Mouse (Mus musculus): ENCODE data around the gene Mup4.
"Not testable (repeated sequence)": the region's sequence is repeated elsewhere in the genome, so short reads cannot be mapped to it uniquely, and the experiment has no call there.

Mup4 gene

GRCm38 (mm10) chr4:59960610-59961009, at the start of gene Mup4:
TSS of gene Mup4 (minus strand) at chr4:59960710.
- no peak for DNase-seq

- DNase-seq, result not testable (repeated sequence)
Measured at GRCm38 (mm10) chr4:59997894-59998293, 37.4 kb upstream of the Mup4 start.

GRCm38 (mm10) chr4:59963405-59964344, 3.2 kb upstream of the Mup4 start, which contains the start of gene Mup6:
TSS of gene Mup6 (plus strand) at chr4:59964294.
- DNase-seq, result no peak

- DNase-seq, result no peak
Measured at GRCm38 (mm10) chr4:59937543-59937942, 23.0 kb downstream of the Mup4 start.

- peak; percentile 32 for DNase-seq
Measured at GRCm38 (mm10) chr4:59932505-59933281, 27.8 kb downstream of the Mup4 start.

DNA sequence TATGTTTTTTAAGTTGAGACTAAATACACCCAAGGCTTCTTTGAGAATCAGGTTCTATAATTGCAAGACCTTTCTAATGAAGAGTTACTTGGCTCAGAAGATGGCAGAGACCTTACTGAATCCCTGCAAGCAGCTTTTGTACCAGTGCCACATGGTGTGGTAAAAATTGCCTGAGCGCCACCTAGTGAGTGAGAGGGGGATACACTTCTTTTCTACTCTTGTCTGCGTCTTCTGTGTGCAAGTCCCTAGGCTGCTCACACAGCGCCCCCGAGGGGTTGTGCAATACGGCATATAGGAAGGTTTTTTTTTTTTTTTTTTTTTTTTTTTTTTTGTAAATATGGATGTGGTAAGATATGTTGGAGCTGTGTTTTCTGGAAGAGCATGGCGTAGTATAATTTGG, 32.2 kb downstream of the Mup4 start:
- peak; percentile 74 for DNase-seq

- DNase-seq, result no peak
Measured at GRCm38 (mm10) chr4:59927666-59928065, 32.8 kb downstream of the Mup4 start.

- DNase-seq, result no peak
Measured at GRCm38 (mm10) chr4:59925082-59925481, 35.4 kb downstream of the Mup4 start.

- no peak for DNase-seq
Measured at GRCm38 (mm10) chr4:59917966-59918365, 42.5 kb downstream of the Mup4 start.

- DNase-seq, result peak; percentile 50
Measured at GRCm38 (mm10) chr4:59914608-59915403, 45.7 kb downstream of the Mup4 start, which contains the start of gene Slc46a2. TSS of gene Slc46a2 (minus strand) at chr4:59915056.

- no peak for DNase-seq
Measured at GRCm38 (mm10) chr4:59908785-59909184, 51.7 kb downstream of the Mup4 start.

- no peak for DNase-seq
Measured at GRCm38 (mm10) chr4:59907657-59908230, 52.8 kb downstream of the Mup4 start.

- no peak for DNase-seq
Measured at GRCm38 (mm10) chr4:59907092-59907491, 53.4 kb downstream of the Mup4 start.
